Mouse (Mus musculus) kidney, adult 2 months (tissue): Measurements from ENCODE around the gene Rpl6.

Experiments
- CTCF ChIP-seq: fragments of 200-500 bp; conservative IDR thresholded peaks from 2 replicates; pipeline ENCODE4 v1.5.1; 2011; ENCODE audit warnings: low read depth, mild to moderate bottlenecking, control low read depth, low read length, moderate library complexity, mixed read lengths; ENCODE audit not compliant: insufficient read depth, insufficient read length
- POLR2A ChIP-seq: fragments of 200-500 bp; IDR thresholded peaks from one replicate; pipeline ENCODE4 v1.6.1; 2011; ENCODE audit warnings: low read depth, low read length, control low read depth

DNA sequence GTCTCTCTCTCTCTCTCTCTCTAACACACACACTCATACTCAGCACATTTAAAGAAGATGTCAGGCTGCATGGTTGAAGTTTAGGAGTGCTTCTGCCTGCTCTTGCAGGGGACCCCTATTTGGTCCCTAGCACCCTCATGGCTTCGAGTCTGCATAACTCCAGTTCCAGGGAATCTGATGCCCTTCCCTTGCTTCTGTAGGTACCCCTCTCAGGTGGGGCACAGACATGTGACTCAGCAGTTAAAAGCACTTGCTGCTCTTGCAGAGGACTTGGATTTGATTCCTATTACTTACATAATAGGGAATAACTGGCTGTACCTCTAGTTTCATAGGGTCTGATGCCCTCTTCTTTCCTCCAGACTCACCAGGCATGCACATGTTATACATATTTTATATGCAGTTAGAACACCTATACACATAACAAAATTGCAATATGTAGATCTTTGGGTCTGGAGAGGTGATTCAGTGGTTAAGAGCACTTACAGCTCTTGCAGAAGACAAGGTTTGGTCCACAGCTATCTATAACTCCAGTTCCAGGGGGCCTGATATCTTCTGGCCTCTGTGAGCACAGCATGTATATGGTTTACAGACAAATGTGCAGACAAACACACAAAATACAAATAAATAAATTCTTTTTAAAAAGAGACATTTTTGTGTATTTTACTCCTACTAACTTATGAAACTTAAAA, 39.5 kb downstream of the Rpl6 start:
- no peak for TF ChIP-seq CTCF
- no peak for TF ChIP-seq POLR2A
